Mouse (Mus musculus) embryonic facial prominence, embryonic 12.5 days (tissue): Measurements from ENCODE around the gene Rgs14. TPM values are rescaled to one million over a fixed set of nuclear protein-coding genes. Genes with fewer than 3 reads are reported as not detected.

Source experiments
- ATAC-seq: fragments of 200-750 bp; cut with Nextera tagmentation; 2 replicates; pipeline ENCODE4 v1.8.0; 2017; ENCODE audit not compliant: insufficient number of reproducible peaks, insufficient read depth, low FRiP score, low TSS enrichment
- H3K27ac ChIP-seq: fragments of 300-500 bp; sonication (generic); 2 replicates; pipeline ENCODE4 v1.5.1; 2016; ENCODE audit warnings: mild to moderate bottlenecking
- H3K27me3 ChIP-seq: fragments of 300-500 bp; sonication (generic); 2 replicates; pipeline ENCODE4 v1.6.1; 2016; ENCODE audit warnings: mild to moderate bottlenecking, moderate library complexity
- H3K36me3 ChIP-seq: fragments of 300-500 bp; sonication (generic); 2 replicates; pipeline ENCODE4 v1.6.1; 2016; ENCODE audit warnings: mild to moderate bottlenecking
- H3K4me1 ChIP-seq: fragments of 300-500 bp; sonication (generic); 2 replicates; pipeline ENCODE4 v1.6.1; 2016
- H3K4me2 ChIP-seq: fragments of 300-500 bp; sonication (generic); replicated peaks from 2 replicates; pipeline ENCODE4 v1.6.1; 2016; ENCODE audit warnings: mild to moderate bottlenecking, moderate library complexity
- H3K4me3 ChIP-seq: fragments of 300-500 bp; sonication (generic); 2 replicates; pipeline ENCODE4 v1.5.1; 2016; ENCODE audit warnings: mild to moderate bottlenecking
- H3K9ac ChIP-seq: fragments of 300-500 bp; sonication (generic); 2 replicates; pipeline ENCODE4 v1.6.1; 2016; ENCODE audit warnings: mild to moderate bottlenecking, moderate library complexity
- H3K9me3 ChIP-seq: fragments of 300-500 bp; sonication (generic); 2 replicates; pipeline ENCODE4 v1.6.1; 2016; ENCODE audit warnings: mild to moderate bottlenecking, moderate library complexity
- WGBS: fragments of 180-500 bp; shearing (Covaris S2); methylation state at CpG from one replicate; pipeline ENCODE4 v1.1.7; 2016; 5-methylcytosine and 5-hydroxymethylcytosine counted together
- polyA plus RNA-seq: library from polyadenylated mRNA; unstranded; fragments of >200 nt; fragmentation: Nextera tagmentation; extraction: Ambion mirVana; gene quantifications from 2 replicates; pipeline ENCODE4 v1.2.1, GENCODE M21; 2016

Rgs14 gene
- polyA plus RNA-seq = 0.61 and 1.2 TPM in 2 replicates

DNA sequence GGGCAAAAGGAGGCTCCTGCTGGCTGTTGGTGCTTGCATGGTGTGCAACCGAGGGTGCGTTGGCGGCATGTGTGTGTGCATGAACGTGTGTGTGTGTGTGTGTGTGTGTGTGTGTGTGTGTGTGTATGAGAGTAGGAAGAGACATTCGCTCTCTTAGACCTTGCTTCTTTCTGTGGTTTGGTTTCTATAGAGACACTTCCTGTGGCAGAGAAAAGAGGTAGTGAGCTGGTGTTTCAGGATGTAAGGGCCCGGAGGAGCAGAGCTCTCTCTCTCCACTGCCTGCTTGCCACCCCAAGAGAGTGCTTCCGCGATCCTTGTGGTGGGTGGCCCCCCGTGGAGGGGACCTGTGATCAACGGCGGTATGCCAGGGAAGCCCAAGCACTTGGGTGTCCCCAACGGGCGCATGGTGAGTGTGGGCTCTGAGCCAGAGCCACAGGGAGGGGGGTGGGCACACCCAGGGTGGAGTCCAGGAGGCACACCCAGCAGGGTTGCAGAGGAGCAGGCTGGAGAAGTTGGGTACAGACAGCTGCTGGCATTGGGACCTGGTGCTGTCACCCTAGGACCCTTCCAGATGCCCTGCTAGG, at the start of gene Rgs14:
TSS of gene Rgs14 (plus strand) at position 202 of the 584 bp plus-strand sequence.
- H3K9me3 ChIP-seq = no peaks in the 10 kb centered on the region
- H3K4me1 ChIP-seq = no peaks in the 10 kb centered on the region
- H3K4me2 ChIP-seq = no peak within 1 kb of the TSS
- H3K4me3 ChIP-seq = no peak within 1 kb of the TSS
- H3K9ac ChIP-seq = 0 out of 2 replicates have a peak within 1 kb of the TSS, but pooled peaks have one; percentile 4
- no peak for ATAC-seq
- H3K27ac ChIP-seq = no peak within 1 kb of the TSS
- H3K36me3 ChIP-seq = no peaks in the 10 kb centered on the region
- peaks cover 8% of the 10 kb centered on the region; the same call in 1 of the 2 replicates for H3K27me3 ChIP-seq
- WGBS = 62% methylated on average over 13 of the region's 13 CpGs

GRCm38 (mm10) chr13:55319931-55320533, 49.5 kb upstream of the Rgs14 start, which contains the start of gene Prelid1:
Gene Prelid1, plus strand, starts transcription at chr13:55320500.
- Histone ChIP-seq H3K4me3 (peak within 1 kb of the TSS; percentile 96), H3K4me1 (peaks cover 19% of the 10 kb centered on the region), H3K36me3 (peaks cover 67% of the 10 kb centered on the region), H3K4me2 (peak within 1 kb of the TSS; percentile 89), H3K9ac (peak within 1 kb of the TSS; percentile 93), H3K27me3 (no peaks in the 10 kb centered on the region), H3K9me3 (no peaks in the 10 kb centered on the region), H3K27ac (peak within 1 kb of the TSS; percentile 76; the same call in 1 of the 2 replicates)
- no peak for ATAC-seq
- WGBS = 84% methylated on average over 4 of the region's 4 CpGs

DNA sequence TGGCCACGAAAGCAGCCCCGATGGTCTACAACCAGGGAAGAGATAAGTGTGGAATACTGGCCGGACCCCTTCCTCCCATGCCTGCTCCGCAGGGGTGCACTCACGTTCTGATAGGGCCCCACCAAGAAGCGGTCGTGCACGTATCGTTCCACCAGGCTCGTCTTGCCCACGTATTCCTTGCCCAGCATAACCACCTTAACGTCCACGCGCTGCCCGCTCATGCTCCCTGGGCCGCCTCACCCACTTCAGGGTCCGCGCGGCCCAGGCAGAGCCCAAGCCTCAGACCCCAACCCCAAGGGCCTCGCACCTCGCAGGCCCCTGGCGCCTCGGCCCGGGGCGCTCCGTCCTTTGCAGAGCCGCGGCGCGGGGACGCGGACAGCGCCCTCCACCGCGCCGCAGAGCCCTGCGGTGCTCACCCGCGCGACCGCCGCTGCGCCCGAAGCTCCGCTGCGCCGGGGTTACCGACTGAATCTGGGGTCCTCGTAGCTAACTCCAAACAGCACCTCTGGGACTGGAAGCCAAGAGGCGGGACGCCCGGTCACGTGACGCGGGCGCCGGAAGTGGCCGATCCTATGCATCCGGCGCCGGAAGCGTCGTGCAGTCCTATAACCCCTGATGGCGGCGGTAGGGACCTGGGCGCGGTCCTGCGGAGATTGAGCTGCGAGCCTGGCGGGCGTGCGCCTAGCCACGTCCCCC, 48.0 kb upstream of the Rgs14 start, which contains the start of gene Rab24:
TSS of gene Rab24 (minus strand) at position 513 of the 696 bp plus-strand sequence.
- Histone ChIP-seq H3K27ac (peak within 1 kb of the TSS; percentile 76), H3K4me1 (peaks cover 19% of the 10 kb centered on the region), H3K36me3 (peaks cover 68% of the 10 kb centered on the region), H3K27me3 (no peaks in the 10 kb centered on the region), H3K9ac (peak within 1 kb of the TSS; percentile 93), H3K9me3 (no peaks in the 10 kb centered on the region), H3K4me3 (peak within 1 kb of the TSS; percentile 96), H3K4me2 (peak within 1 kb of the TSS; percentile 89)
- ATAC-seq = peak; percentile 83
- under 1% methylated on average over 72 of the region's 73 CpGs for WGBS

DNA sequence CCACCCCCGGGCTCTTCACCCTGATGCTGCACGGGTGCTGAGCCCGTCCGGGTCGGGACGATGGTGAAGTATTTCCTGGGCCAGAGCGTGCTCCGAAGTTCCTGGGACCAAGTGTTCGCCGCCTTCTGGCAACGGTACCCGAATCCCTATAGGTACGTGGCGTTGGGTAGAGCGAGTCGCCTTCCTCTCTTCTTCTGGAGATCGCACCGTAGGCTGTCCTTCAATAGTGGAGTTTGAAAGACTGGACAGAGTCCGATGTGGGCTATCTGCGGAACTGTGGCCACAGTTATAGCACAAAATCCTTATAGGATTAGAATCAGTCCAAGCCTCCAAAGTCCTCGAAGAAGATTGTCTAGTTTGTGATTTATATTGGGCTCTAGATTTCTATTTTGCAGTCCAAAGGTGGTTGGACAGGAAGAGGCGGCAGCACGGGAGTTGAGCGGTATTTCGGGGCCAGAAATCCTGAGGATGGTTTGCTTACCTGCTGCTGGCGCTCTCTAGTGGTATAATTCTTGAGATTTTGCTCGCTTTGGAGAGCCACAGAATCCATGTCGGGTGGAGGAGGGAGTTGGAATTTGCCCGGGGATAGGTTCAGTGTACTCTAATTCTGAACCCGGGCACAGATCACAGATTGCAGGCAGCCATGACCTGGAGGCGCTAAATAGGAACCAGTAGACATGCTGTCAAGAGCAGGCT, 47.3 kb upstream of the Rgs14 start:
- no peak for ATAC-seq
- Histone ChIP-seq H3K4me1 (peaks cover 20% of the 10 kb centered on the region), H3K27ac (peak overlapping the region; percentile 76), H3K4me3 (peak overlapping the region; percentile 96), H3K27me3 (no peaks in the 10 kb centered on the region), H3K36me3 (peaks cover 61% of the 10 kb centered on the region), H3K9ac (peak overlapping the region; percentile 93), H3K9me3 (no peaks in the 10 kb centered on the region), H3K4me2 (peak overlapping the region; percentile 89)
- WGBS = 1% methylated on average over 31 of the region's 31 CpGs

DNA sequence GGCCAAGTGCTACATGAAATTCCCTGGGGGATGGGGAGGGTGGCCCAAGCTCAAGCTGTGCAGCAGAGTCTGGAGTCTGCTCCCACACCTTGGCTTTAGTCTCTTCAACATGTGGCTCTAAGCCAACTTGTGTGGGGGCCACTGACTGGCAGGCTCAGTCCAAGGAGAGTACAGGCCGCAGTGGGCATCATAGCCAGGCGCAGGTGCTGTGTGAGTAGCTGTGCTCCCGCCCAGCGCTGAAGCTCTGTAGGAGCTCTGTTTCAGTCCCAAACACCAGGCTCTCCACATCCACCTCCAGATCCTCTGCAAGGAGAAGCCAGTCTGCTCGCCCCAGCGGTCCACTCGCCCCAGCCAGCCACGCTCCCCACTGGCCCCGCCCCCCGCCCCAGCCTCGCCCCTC, 43.9 kb upstream of the Rgs14 start:
- 87% methylated on average over 11 of the region's 11 CpGs for WGBS
- ATAC-seq = no peak
- no peaks in the 10 kb centered on the region for H3K9me3 ChIP-seq
- no peak overlapping the region for H3K27ac ChIP-seq
- H3K36me3 ChIP-seq = peaks cover 30% of the 10 kb centered on the region
- no peak overlapping the region for H3K4me3 ChIP-seq
- no peaks in the 10 kb centered on the region for H3K27me3 ChIP-seq
- H3K4me1 ChIP-seq = peaks cover 44% of the 10 kb centered on the region
- no peak overlapping the region for H3K9ac ChIP-seq
- H3K4me2 ChIP-seq = no peak overlapping the region

GRCm38 (mm10) chr13:55327169-55327568, 42.4 kb upstream of the Rgs14 start:
- H3K9me3 ChIP-seq = no peaks in the 10 kb centered on the region
- 0 out of 2 replicates have a peak overlapping the region, but pooled peaks have one; percentile 2 for H3K9ac ChIP-seq
- 0 out of 2 replicates have a peak overlapping the region, but pooled peaks have one; percentile 4 for H3K27ac ChIP-seq
- H3K27me3 ChIP-seq = no peaks in the 10 kb centered on the region
- no peak overlapping the region for H3K4me2 ChIP-seq
- peaks cover 42% of the 10 kb centered on the region for H3K4me1 ChIP-seq
- H3K4me3 ChIP-seq = no peak overlapping the region
- H3K36me3 ChIP-seq = peaks cover 29% of the 10 kb centered on the region
- no peak for ATAC-seq
- 59% methylated on average over 4 of the region's 4 CpGs for WGBS

DNA sequence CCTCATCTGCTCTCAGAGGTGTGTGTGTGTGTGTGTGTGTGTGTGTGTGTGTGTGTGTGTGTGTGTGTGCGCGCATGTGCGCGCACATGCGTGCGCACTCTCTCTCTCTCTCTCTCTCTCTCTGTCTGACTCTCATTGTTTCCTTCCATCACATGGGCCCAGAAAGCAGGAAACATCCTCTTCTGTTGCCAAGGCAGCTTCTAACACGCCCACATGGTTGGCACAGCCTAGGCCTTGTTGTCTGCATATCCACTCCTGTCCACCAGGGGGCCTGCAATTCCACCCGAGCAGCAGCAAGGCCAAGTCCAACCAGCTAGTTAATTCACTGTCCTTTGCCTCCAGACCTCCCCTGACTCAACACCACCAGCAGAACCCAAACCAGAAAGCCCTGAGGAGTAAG, 41.9 kb upstream of the Rgs14 start:
- Histone ChIP-seq H3K27me3 (no peaks in the 10 kb centered on the region), H3K9me3 (no peaks in the 10 kb centered on the region), H3K4me2 (peak overlapping the region; percentile 87), H3K27ac (no peak overlapping the region), H3K36me3 (peaks cover 29% of the 10 kb centered on the region), H3K4me1 (peaks cover 42% of the 10 kb centered on the region), H3K9ac (no peak overlapping the region), H3K4me3 (peak overlapping the region; percentile 65)
- WGBS = 63% methylated on average over 7 of the region's 8 CpGs
- ATAC-seq = no peak

- Histone ChIP-seq H3K36me3 (peaks cover 29% of the 10 kb centered on the region), H3K27ac (no peak overlapping the region), H3K4me2 (peak overlapping the region; percentile 87), H3K4me3 (peak overlapping the region; percentile 65), H3K27me3 (no peaks in the 10 kb centered on the region), H3K9ac (peak overlapping the region; percentile 74), H3K4me1 (peaks cover 37% of the 10 kb centered on the region), H3K9me3 (no peaks in the 10 kb centered on the region)
- 84% methylated on average over 6 of the region's 6 CpGs for WGBS
- no peak for ATAC-seq
These were observed 41.4 kb upstream of the Rgs14 start for GRCm38 (mm10) chr13:55328171-55328570.

GRCm38 (mm10) chr13:55328641-55329040, 40.9 kb upstream of the Rgs14 start:
- Histone ChIP-seq H3K9me3 (no peaks in the 10 kb centered on the region), H3K4me1 (peaks cover 32% of the 10 kb centered on the region), H3K27me3 (no peaks in the 10 kb centered on the region), H3K4me3 (peak overlapping the region; percentile 65), H3K27ac (no peak overlapping the region), H3K9ac (peak overlapping the region; percentile 74), H3K4me2 (peak overlapping the region; percentile 87), H3K36me3 (peaks cover 25% of the 10 kb centered on the region)
- WGBS = 80% methylated on average over 4 of the region's 4 CpGs
- ATAC-seq = no peak

DNA sequence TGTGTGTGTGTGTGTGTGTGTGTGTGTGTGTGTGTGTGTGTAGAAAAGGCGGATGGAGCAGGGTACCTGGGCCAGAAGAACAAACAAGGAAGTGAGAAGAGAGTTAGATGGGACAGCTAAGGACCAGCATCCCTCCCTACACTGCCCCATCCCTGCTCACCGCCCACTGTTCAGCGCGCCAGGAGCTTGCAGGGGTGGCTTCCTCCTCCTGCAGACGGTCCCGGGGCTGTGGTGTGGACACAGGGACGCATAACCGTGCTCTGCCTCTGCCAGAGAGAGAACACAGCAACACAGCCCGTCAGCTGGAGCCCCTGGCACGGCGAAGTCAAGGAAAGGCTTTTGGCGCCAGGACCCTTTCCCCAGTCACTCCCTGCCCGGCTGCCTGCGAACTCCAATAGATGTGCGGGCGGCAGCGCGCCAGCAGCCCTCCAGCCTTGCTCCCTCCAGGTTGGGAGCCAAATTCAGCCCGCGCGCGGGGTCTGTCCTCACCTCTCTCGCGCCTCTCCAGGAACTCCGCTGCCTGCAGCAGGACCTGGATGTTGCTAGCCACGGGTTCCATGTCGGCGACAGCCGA, 40.3 kb upstream of the Rgs14 start:
- H3K4me2 ChIP-seq = peak overlapping the region; percentile 87
- 2% methylated on average over 29 of the region's 29 CpGs for WGBS
- H3K27ac ChIP-seq = peak overlapping the region; percentile 95
- H3K36me3 ChIP-seq = peaks cover 19% of the 10 kb centered on the region
- H3K27me3 ChIP-seq = no peaks in the 10 kb centered on the region
- H3K9ac ChIP-seq = peak overlapping the region; percentile 74
- peak overlapping the region; percentile 65 for H3K4me3 ChIP-seq
- no peaks in the 10 kb centered on the region for H3K9me3 ChIP-seq
- ATAC-seq = peak; percentile 19
- peaks cover 31% of the 10 kb centered on the region for H3K4me1 ChIP-seq
